Mouse (Mus musculus) CD4-positive, CD25-positive, alpha-beta regulatory T cell (primary cell): ENCODE measurements around the gene Gm13119. TPM values are rescaled to one million over a fixed set of nuclear protein-coding genes. Genes with fewer than 3 reads are reported as not detected.

Experiments
- polyA plus RNA-seq: library from polyadenylated mRNA; unstranded; fragments of 100-300 nt; shearing (Covaris generic); gene quantifications from one replicate; pipeline ENCODE4 v1.2.1, GENCODE M21; 2017

Gene Gm13119
- not detected for polyA plus RNA-seq

DNA sequence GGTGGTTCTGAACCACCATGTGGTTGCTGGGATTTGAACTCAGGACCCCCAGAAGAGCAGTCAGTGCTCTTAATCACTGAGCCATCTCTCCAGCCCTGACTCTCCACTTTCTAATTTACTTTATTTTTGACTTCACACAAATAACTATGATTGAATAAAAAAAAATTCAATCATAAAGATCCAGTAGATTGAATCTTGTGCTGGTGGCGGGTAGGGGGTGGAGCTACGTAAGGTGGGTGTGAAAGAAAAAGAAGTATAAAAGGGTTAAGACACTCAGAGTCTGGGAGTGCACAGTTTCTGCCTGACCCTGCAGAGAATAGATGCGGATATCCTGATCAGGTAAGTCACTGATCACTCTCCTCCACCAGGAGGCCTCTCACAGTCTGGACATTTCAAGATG, at the start of gene Gm13119:
Gm13119 (plus strand) TSS at position 301 of the 400 bp plus-strand sequence.

GRCm38 (mm10) chr4:144329949-144330348, 27.8 kb upstream of the Gm13119 start, which contains the start of gene Gm13128:
Gene Gm13128 (plus strand): TSS chr4:144330249.

DNA sequence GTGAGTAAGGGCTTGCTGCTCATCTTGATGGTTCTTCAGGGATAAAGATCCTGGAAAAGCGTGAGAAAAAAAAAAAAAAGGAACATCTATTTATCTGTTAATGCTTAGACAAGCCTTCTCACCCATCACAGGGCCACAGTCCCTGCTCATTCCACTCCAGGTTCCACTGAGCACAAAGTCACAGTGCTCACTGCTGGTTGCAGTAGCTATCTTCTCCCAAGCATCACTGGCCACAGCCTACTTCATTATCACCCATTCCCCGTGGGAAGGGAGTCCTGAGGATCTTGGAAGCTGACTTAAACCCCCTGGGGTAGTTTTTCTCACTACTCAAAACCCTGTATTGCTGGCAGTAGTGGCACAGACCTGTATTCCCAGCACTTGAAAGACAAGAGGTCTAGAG, 20.2 kb downstream of the Gm13119 start, which contains the start of gene Pramef20:
Pramef20 (minus strand) TSS at position 23 of the 400 bp plus-strand sequence.

GRCm38 (mm10) chr4:144408290-144408689, 50.5 kb downstream of the Gm13119 start, which contains the start of gene Pramef12:
Gene Pramef12 (minus strand): TSS chr4:144408464.

Other genes with a start within 250 kb of the Gm13119 start
- not detected for gene Oog3, start 195.3 kb upstream of the Gm13119 start, polyA plus RNA-seq
- gene Oog2, start 167.2 kb upstream of the Gm13119 start, polyA plus RNA-seq, result not detected
- not detected for gene C87977, start 144.6 kb upstream of the Gm13119 start, polyA plus RNA-seq
- gene Pramel5, start 77.5 kb upstream of the Gm13119 start, polyA plus RNA-seq, result not detected
- gene Gm13128, start 27.7 kb upstream of the Gm13119 start, polyA plus RNA-seq, result not detected
- not detected for gene Pramef20, start 20.0 kb downstream of the Gm13119 start, polyA plus RNA-seq
- not detected for gene Pramef12, start 50.5 kb downstream of the Gm13119 start, polyA plus RNA-seq
- gene 1700012P22Rik, start 80.8 kb downstream of the Gm13119 start, polyA plus RNA-seq, result not detected
- gene Gm9944, start 95.4 kb downstream of the Gm13119 start, polyA plus RNA-seq, result not detected
- not detected for gene Aadacl3, start 105.8 kb downstream of the Gm13119 start, polyA plus RNA-seq
- gene 9430007A20Rik, start 161.9 kb downstream of the Gm13119 start, polyA plus RNA-seq, result not detected
- not detected for gene Gm13124, start 207.2 kb downstream of the Gm13119 start, polyA plus RNA-seq